Mouse (Mus musculus): ENCODE measurements at regions not wholly inside any gene's neighbourhood (a gene's known extent, or its start where the extent isn't known, plus 50 kb on each side); places are given as distances from the start of the nearest gene placed in this dataset.

- DNase-seq, result no peak
Measured at GRCm38 (mm10) chr1:156990567-156991494, 51.4 kb upstream of the Ralgps2 start.

- no peak for DNase-seq
Measured at GRCm38 (mm10) chr1:156990112-156990511, 50.7 kb upstream of the Ralgps2 start.

GRCm38 (mm10) chr1:156989149-156989785, 49.8 kb upstream of the Ralgps2 start:
- no peak for DNase-seq
